Mouse (Mus musculus): ENCODE results near the gene Crb2.

Gene Crb2

GRCm38 (mm10) chr2:37766027-37766761 lies 9.9 kb upstream of the Crb2 start:
- DNase-seq (ENCODE audit: low read depth): no peak

DNA sequence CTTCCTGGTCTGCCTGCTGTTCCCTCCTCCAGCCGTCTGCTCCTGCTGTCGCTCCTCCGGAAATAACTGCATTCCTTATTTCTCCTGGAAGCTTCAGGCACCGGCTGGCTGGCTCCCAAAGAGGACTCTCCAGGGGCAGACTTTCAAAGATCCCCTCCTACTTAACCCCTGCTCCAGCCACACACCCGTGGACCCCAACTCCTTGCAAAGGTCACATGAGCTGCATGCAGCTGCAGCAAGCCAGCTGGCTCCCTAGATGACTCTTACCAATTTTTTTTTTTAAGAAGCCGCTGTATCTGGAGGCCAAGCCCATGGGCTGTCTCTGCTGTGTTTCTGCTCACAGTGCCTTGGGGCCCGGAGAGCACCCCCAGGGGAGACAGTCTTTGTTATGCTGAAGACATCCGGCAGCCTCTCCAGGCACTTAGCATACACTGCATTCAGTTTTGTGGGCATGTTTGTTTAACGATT lies 8.9 kb upstream of the Crb2 start:
- no peak for DNase-seq (ENCODE audit: low read depth)

DNA sequence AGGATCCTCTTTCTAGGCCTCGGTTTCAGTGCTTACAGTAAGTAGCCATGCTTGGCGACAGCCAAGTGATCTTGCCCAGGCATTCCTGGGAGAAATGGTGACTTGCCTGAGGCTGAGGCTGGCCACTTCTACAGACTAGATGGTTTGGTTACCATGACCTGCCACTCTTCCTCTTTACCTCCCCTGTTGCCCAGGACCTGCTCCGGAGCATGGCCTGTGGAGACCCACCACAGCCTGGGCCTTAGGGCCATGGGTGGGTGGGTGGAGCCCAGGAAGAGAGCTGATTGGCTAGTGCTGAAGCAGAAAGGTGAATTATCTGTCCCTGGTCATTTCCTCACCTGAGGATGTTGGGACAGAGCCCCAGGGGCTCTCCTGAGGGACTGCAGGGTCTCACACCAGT lies 8.3 kb upstream of the Crb2 start:
- no peak for DNase-seq (ENCODE audit: low read depth)

DNA sequence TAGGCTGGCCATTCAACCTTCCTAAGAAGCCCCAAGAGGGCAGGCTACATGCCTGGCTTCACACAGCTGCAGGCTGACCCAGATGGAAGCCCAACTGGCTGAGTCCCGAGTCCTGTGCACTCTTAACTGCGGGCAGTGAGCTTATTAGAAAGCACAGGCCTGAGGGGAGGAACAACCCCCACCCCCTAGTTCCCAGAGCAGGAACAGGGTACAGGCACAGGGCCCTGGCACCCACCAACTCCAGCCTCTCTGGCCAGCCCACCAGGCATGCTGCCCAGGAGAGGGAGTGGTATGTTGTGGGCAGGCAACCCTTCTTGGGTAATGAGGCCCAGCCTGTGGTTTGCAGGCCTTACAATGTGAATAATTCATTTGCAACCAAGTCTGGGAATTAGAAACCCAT lies 7.1 kb upstream of the Crb2 start:
- no peak for DNase-seq (ENCODE audit: low read depth)

- no peak for DNase-seq (ENCODE audit: low read depth)
These were observed 6.3 kb upstream of the Crb2 start for GRCm38 (mm10) chr2:37769793-37770192.

GRCm38 (mm10) chr2:37771618-37772285 lies 4.3 kb upstream of the Crb2 start:
- peak; percentile 93 for DNase-seq (ENCODE audit: low read depth)

DNA sequence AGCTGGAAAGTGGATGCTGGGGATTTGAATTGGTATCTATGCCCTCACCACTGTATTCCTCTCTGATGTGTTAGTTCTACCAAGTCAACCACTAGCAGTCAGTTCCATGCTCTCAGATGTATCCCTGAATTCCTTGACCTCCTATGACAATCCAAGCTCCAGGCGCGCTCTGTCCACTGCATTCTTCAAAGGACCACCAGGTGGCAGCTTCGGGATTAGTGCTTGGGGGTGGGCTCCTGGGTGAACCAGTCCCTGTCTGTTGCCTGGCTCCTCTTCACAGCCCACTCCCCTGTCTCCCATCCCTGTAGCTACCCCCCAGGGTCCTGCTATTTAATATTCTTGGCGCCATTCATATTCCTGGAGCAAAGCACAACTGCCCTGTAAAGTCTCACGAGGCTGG lies 1.5 kb upstream of the Crb2 start:
- DNase-seq (ENCODE audit: low read depth): peak; percentile 18

- DNase-seq (ENCODE audit: low read depth): no peak
These were observed 762 bp downstream of the Crb2 start for GRCm38 (mm10) chr2:37776611-37777411.

DNA sequence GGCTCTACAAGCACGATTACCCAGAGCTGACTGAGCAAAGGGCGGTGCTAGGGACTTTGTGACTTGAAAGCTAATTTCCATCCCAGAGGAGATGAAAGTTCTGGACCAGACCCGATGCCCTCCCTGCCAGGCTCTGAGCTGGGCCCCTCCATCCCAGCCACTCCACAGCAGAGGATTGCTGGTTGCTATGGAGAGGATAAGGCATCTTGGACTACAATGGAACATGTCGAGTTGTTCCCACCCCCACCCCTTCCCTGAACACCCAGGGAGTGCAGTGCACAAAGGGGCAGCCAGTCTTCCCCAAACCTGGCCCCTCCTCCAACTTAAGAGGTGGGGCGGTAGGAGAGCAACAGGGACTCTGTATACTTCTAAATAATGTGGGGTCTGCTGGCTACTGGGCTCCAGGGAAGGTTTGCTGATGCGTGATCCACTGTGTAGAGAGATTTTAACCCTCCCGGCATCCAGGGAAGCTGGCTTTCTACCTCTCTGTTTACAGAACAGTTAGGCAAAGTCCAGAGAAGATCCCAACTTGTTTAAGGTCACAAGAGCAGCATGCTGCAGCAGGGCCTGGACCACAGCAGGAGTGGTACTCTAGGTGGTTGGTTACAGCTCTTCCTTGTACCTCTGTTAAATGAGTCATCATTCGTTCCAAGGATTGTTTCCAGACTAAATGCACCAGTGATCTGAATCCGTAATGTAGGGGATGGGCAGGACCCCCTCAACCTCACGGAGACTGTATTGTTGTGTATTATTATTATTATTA lies 2.1 kb downstream of the Crb2 start:
- no peak for DNase-seq (ENCODE audit: low read depth)

DNA sequence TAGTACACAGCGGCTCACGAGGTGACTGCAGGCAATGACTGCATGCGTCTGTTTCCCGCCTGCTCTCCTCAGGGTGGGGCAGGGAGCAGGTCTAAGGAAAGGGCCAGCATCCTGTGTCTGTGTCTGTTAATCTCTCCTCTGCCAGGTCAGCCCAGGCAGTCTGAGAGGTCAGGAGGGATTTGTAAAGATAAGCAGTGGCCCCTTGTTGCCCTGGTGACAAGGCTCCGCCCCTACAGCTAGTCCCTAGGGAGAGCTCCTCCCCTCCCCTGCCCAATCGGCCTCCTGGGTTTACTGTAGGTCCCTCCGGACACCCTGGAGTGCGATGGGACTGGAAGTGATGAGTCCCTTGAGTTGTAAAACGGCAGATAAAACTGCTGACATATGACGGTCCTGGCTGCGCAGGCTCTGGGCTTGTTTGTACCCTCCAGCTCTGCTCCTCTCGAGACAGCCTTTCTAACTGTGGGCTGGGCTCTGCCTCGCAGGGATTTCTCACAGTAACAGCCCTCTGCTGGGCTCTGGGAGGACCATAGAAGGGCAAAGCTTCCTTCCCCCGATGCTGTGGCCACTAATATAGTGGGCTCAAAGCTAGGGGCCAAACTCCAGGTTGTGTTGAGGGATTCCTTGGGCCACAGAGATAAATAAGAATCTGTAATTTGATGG lies 4.4 kb downstream of the Crb2 start:
- no peak for DNase-seq (ENCODE audit: low read depth)

DNA sequence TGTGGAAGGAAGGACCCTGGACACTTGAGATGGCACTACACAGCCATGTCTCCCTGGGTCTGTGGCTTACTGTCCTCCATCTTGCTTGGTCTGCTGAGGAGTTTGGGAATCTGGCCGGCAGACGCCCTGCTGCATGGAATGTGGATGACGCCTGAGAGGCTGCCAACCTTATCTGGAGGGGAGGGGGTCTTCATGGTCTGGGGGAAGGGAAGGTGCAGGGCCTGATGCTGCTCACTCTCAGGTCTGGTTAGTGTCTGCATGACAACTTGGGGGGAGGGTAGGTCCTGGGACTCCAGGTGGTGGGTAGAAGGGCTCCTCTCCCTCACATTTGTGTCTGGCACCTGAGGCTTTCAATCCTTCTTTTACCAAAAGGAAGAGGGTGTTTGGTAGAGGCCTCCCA lies 5.4 kb downstream of the Crb2 start:
- no peak for DNase-seq (ENCODE audit: low read depth)

GRCm38 (mm10) chr2:37782002-37782401 lies 6.0 kb downstream of the Crb2 start:
- DNase-seq (ENCODE audit: low read depth): no peak

GRCm38 (mm10) chr2:37784473-37784872 lies 8.4 kb downstream of the Crb2 start:
- DNase-seq (ENCODE audit: low read depth): no peak

DNA sequence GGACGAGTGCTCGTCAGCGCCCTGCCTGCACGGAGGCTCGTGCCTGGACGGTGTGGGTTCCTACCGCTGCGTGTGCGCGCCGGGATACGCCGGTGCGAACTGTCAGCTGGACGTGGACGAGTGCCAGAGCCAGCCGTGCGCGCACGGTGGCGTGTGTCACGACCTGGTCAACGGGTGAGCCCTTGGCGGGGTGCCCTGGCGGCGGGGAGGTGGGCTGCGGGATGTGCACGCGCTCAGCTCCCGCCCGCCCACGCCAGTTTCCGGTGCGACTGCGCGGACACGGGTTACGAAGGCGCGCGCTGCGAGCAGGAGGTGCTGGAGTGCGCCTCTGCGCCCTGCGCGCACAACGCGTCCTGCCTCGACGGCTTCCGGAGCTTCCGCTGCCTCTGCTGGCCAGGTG lies 10.4 kb downstream of the Crb2 start:
- DNase-seq (ENCODE audit: low read depth): no peak

DNA sequence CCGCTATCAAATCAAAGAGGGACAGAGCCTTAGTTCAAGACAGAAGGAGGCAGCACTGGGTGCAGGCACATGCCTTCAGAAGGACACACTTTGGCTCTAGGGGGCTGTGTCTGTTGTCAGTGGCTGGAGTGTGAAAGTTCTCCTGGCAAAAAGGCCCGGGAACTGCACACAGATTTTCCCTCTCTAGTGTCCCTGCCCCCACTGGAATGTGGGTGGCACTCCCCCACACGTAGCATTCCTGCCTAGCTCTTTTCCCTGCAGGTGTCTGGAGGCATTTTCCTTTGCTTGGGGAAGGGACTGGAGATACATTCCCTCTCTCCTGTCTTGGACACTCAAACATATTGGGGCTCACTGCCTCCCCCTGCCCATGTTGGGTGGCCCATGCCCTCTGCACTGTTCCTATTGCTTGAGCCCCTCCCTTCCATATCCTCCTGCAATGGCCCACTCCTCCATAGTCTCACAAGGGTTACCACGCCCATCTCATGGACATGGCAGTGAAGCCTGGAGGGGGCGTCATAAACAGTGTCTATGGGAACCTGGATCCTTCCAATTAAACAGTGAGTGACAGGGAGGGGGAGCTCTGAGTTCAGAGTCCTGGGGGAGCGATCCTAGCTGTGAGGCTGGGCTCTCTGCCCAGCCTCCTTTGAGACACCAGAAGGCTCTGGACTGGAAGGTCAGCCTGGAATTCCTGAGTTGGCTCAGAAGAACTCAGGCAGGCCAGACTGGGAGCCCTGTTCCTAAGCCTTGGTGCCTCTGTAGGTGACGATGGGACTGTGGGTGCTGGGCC lies 12.3 kb downstream of the Crb2 start:
- no peak for DNase-seq (ENCODE audit: low read depth)

DNA sequence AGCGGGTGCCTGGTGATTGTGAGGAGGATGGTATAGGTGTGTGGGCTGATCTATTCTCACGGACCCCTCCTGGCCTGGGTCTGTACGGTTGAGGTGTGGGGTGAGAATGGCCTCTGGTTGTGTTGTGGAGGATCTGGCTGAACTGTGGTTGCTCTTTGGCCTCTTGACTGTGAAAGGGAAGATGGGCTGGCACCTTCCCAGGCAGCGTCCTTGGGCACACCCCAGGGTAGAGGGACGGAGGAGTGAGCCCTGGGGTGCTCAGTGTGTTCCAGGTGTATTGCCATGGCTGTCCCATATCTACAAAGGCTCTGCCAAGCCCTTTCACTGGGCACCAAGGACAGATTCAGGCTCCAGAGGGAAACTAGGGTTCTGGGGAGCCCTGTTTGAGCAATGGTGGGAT lies 13.0 kb downstream of the Crb2 start:
- no peak for DNase-seq (ENCODE audit: low read depth)

DNA sequence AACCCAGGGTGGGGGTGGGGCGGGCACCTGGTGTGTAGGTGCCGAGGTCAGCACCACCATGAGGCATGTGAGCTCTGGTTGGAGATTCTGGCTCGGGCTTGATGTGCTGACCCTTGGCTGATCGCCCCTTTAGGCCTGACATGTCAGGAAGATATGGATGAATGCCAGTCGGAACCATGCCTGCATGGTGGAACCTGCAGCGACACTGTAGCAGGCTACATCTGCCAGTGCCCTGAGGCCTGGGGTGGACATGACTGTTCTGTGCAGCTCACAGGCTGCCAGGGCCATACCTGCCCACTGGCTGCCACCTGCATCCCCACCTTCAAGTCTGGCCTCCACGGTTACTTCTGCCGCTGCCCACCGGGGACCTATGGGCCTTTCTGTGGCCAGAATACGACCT lies 13.9 kb downstream of the Crb2 start:
- DNase-seq (ENCODE audit: low read depth): no peak

DNA sequence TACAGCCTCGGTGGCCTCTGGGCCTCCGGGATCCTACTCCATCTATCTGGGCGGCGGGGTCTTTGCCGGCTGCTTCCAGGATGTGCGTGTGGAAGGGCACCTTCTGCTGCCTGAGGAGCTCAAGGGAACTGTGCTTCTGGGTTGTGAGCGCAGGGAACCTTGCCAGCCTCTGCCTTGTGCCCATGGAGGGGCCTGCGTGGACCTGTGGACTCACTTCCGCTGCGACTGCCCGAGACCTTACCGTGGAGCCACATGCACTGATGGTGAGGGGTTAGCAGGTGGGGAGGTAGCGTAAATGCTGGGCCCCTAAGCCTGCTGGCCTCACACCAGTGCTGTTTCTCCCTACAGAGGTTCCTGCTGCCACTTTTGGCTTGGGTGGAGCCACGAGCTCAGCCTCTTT lies 14.7 kb downstream of the Crb2 start:
- no peak for DNase-seq (ENCODE audit: low read depth)

DNA sequence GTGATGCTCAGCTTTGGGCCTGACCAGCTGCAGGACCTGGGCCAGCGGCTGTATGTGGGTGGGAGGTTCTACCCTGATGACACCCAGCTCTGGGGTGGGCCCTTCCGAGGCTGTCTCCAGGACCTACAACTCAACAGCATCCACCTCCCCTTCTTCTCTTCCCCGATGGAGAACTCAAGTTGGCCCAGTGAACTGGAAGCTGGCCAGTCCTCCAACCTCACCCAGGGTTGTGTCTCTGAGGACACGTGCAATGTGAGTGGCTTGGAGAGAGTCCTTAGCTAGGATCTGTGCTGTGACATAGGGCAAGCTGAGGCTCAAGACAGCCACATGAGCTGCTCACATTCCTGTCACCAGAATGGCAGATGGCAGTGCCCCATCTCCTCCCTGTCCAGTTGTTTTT lies 15.3 kb downstream of the Crb2 start:
- no peak for DNase-seq (ENCODE audit: low read depth)

GRCm38 (mm10) chr2:37796021-37796420 lies 20.0 kb downstream of the Crb2 start:
- no peak for DNase-seq (ENCODE audit: low read depth)

- no peak for DNase-seq (ENCODE audit: low read depth)
These were observed 21.0 kb downstream of the Crb2 start for GRCm38 (mm10) chr2:37797046-37797445.

All from induced T-regulatory cell, adult 2 months (primary cell).